ENCODE assay signal across 9 mouse cellular contexts in genomic region chr7:130258704-130259295, GRCm38 (mm10).
DNase-seq lines count a peak whose midpoint lies in the region; ATAC-seq and TF ChIP-seq lines count a peak whose summit lies in the region.
"Had no signal": no experiment of that assay in that cellular context is flagged by ENCODE, and none has a peak within 500 bp of the region (broad histone marks: within the 10 kb centered on the region; RNA-seq: fewer than 3 reads in every experiment).

No protein-coding gene starts in this region.

- no peak overlapping the region for H3K9ac ChIP-seq in heart, embryonic 12.5 days
- H3K9ac ChIP-seq in neural tube, embryonic 11.5 days (ENCODE audit: low read length), result no peak overlapping the region
- H3K9ac ChIP-seq in limb, embryonic 12.5 days (replicated peaks), result 0 out of 2 replicates have a peak overlapping the region, but pooled peaks have one; percentile 32
- no peak overlapping the region; the same call in 1 of the 2 replicates for H3K9ac ChIP-seq in stomach, postnatal 0 days (ENCODE audit: low read length)

- TF ChIP-seq EP300 in stomach, postnatal 0 days (optimal IDR thresholded peaks at IDR 0.05), result no peak

- H3K4me2 ChIP-seq in heart, embryonic 12.5 days, result peak overlapping the region; percentile 16
- H3K4me2 ChIP-seq in neural tube, embryonic 11.5 days (ENCODE audit: low read depth), result peak overlapping the region; percentile 15; the same call in 1 of the 2 replicates
- peak overlapping the region; percentile 75 for H3K4me2 ChIP-seq in limb, embryonic 12.5 days
- peak overlapping the region; percentile 72 for H3K4me2 ChIP-seq in stomach, postnatal 0 days (replicated peaks; ENCODE audit: low read depth)

- H3K27me3 ChIP-seq in heart, embryonic 12.5 days (replicated peaks), result no peaks in the 10 kb centered on the region
- no peaks in the 10 kb centered on the region for H3K27me3 ChIP-seq in neural tube, embryonic 11.5 days (ENCODE audit: control insufficient read depth, insufficient read depth, low read length)
- peaks cover 16% of the 10 kb centered on the region for H3K27me3 ChIP-seq in limb, embryonic 12.5 days
- no peaks in the 10 kb centered on the region for H3K27me3 ChIP-seq in stomach, postnatal 0 days (ENCODE audit: control insufficient read depth, insufficient read depth, low read length)
- H3K27me3 ChIP-seq: Patski had no signal

- no peak for TF ChIP-seq CTCF in stomach, postnatal 0 days (IDR thresholded peaks at IDR 0.05; ENCODE audit: low read depth)

- intact Hi-C loops in heart, postnatal 25 days (cut with DNase I), result no loop called here

- H3K9me3 ChIP-seq in heart, embryonic 12.5 days (replicated peaks), result no peaks in the 10 kb centered on the region
- no peaks in the 10 kb centered on the region for H3K9me3 ChIP-seq in neural tube, embryonic 11.5 days (ENCODE audit: control insufficient read depth, low read length)
- H3K9me3 ChIP-seq in limb, embryonic 12.5 days, result no peaks in the 10 kb centered on the region
- no peaks in the 10 kb centered on the region for H3K9me3 ChIP-seq in stomach, postnatal 0 days (ENCODE audit: control insufficient read depth, low read length)

- H3K4me3 ChIP-seq in heart, embryonic 12.5 days, result no peak overlapping the region
- no peak overlapping the region for H3K4me3 ChIP-seq in neural tube, embryonic 11.5 days (ENCODE audit: low read depth, low read length)
- H3K4me3 ChIP-seq in limb, embryonic 12.5 days (replicated peaks), result peak overlapping the region; percentile 85
- no peak overlapping the region; the same call in 1 of the 2 replicates for H3K4me3 ChIP-seq in stomach, postnatal 0 days (ENCODE audit: low read depth, low read length)

- H3K4me1 ChIP-seq in heart, embryonic 12.5 days (replicated peaks), result peaks cover 44% of the 10 kb centered on the region
- H3K4me1 ChIP-seq in neural tube, embryonic 11.5 days (ENCODE audit: control insufficient read depth, insufficient read depth, low read length), result peaks cover 42% of the 10 kb centered on the region
- peaks cover 92% of the 10 kb centered on the region for H3K4me1 ChIP-seq in limb, embryonic 12.5 days (replicated peaks)
- peaks cover 19% of the 10 kb centered on the region for H3K4me1 ChIP-seq in stomach, postnatal 0 days (replicated peaks; ENCODE audit: control insufficient read depth, insufficient read depth)

- H3K36me3 ChIP-seq in heart, embryonic 12.5 days, result no peaks in the 10 kb centered on the region
- H3K36me3 ChIP-seq in neural tube, embryonic 11.5 days (ENCODE audit: control insufficient read depth, insufficient read depth, low read length), result no peaks in the 10 kb centered on the region
- peaks cover 38% of the 10 kb centered on the region for H3K36me3 ChIP-seq in limb, embryonic 12.5 days
- H3K36me3 ChIP-seq in stomach, postnatal 0 days (ENCODE audit: control insufficient read depth, insufficient read depth, low read length), result peaks cover 5% of the 10 kb centered on the region; the same call in 1 of the 2 replicates

- no peak for DNase-seq in heart, postnatal 25 days (ENCODE audit: low spot score)
- no peak for DNase-seq in neural tube, embryonic 11.5 days (ENCODE audit: low spot score)
- no peak for DNase-seq in neural tube, embryonic 10.5 days (ENCODE audit: extremely low spot score, low spot score)
- DNase-seq in stomach, postnatal 0 days (ENCODE audit: low spot score), result no peak
- no peak for DNase-seq in urinary bladder, postnatal 14 days (ENCODE audit: low spot score)
- no peak for DNase-seq in c-Kit-positive CD71-positive TER-119-positive erythroid progenitor cells, embryonic 14.5 days (ENCODE audit: low spot score)

- ATAC-seq in heart, embryonic 12.5 days (ENCODE audit: insufficient number of reproducible peaks, low FRiP score), result no peak
- no peak for ATAC-seq in neural tube, embryonic 11.5 days (ENCODE audit: insufficient read depth, low FRiP score, low TSS enrichment)
- no peak for ATAC-seq in limb, embryonic 12.5 days (ENCODE audit: insufficient number of reproducible peaks, insufficient read depth, low FRiP score, low TSS enrichment, low read depth)
- ATAC-seq in stomach, postnatal 0 days (ENCODE audit: low FRiP score, low TSS enrichment), result no peak
- ATAC-seq: Patski had no signal

- 34% methylated on average over 9 of the region's 9 CpGs for WGBS in heart, embryonic 12.5 days
- 25% methylated on average over 9 of the region's 9 CpGs for WGBS in neural tube, embryonic 11.5 days
- WGBS in limb, embryonic 12.5 days, result 27% methylated on average over 9 of the region's 9 CpGs
- 16% methylated on average over 9 of the region's 9 CpGs for WGBS in stomach, postnatal 0 days

- H3K27ac ChIP-seq in heart, embryonic 12.5 days (ENCODE audit: poor library complexity, severe bottlenecking), result no peak overlapping the region
- no peak overlapping the region for H3K27ac ChIP-seq in neural tube, embryonic 11.5 days (ENCODE audit: low read depth, low read length)
- peak overlapping the region; percentile 78 for H3K27ac ChIP-seq in limb, embryonic 12.5 days
- H3K27ac ChIP-seq in stomach, postnatal 0 days (replicated peaks), result peak overlapping the region; percentile 35; the same call in 1 of the 2 replicates

Comparison
In these comparisons a context has a peak if more than half of its experiments do, and no peak if none do; other contexts are left out.
1. H3K27ac ChIP-seq: peak in limb, embryonic 12.5 days (single experiment) and stomach, postnatal 0 days (single experiment); none in heart, embryonic 12.5 days (single experiment) and neural tube, embryonic 11.5 days (single experiment).
2. H3K4me2 ChIP-seq: peak in every context shown above with its lines; median percentile 75 in limb, embryonic 12.5 days; 72 in stomach, postnatal 0 days; 16 in heart, embryonic 12.5 days; 15 in neural tube, embryonic 11.5 days.